Mouse (Mus musculus) urinary bladder, postnatal 0 days (tissue): ENCODE data around the gene Lin52. TPM values are rescaled to one million over a fixed set of nuclear protein-coding genes. Genes with fewer than 3 reads are reported as not detected.

Experiments used
- polyA plus RNA-seq: library from polyadenylated mRNA; unstranded; fragments of >200 nt; fragmentation: Nextera tagmentation; extraction: Ambion mirVana; gene quantifications from 2 replicates; pipeline ENCODE4 v1.2.1, GENCODE M21; 2015

The Lin52 gene
- 9.5 and 10.6 TPM in 2 replicates for polyA plus RNA-seq

GRCm38 (mm10) chr12:84450718-84451646, at the start of gene Lin52, which contains the start of gene Aldh6a1:
Gene Lin52, plus strand, starts transcription at chr12:84451422.
Gene Aldh6a1, minus strand, starts transcription at chr12:84451004.

GRCm38 (mm10) chr12:84408819-84409507, 42.3 kb upstream of the Lin52 start, which contains the start of the genes Entpd5 and Bbof1:
Gene Entpd5, minus strand, starts transcription at chr12:84409029.
Gene Bbof1, plus strand, starts transcription at chr12:84409071.

GRCm38 (mm10) chr12:84416834-84417604, 34.2 kb upstream of the Lin52 start, which contains the start of gene Rnf113a2:
Gene Rnf113a2, plus strand, starts transcription at chr12:84417196.

GRCm38 (mm10) chr12:84569336-84569970, 118.2 kb downstream of the Lin52 start, which contains the start of gene Vsx2:
Gene Vsx2, plus strand, starts transcription at chr12:84569762.

Other genes starting within 250 kb of the Lin52 start
- gene Elmsan1, start 232.5 kb upstream of the Lin52 start, polyA plus RNA-seq, result 5.9 and 6.6 TPM in 2 replicates
- gene Ptgr2, start 166.2 kb upstream of the Lin52 start, polyA plus RNA-seq, result 29.9 and 34.9 TPM in 2 replicates
- gene Zfp410, start 134.6 kb upstream of the Lin52 start, polyA plus RNA-seq, result 41.1 and 44.6 TPM in 2 replicates
- 22.1 and 25.4 TPM in 2 replicates for gene Coq6, start 89.8 kb upstream of the Lin52 start, polyA plus RNA-seq
- gene Fam161b, start 89.6 kb upstream of the Lin52 start, polyA plus RNA-seq, result 0.82 and 0.93 TPM in 2 replicates
- gene Entpd5, start 42.4 kb upstream of the Lin52 start, polyA plus RNA-seq, result 13.4 and 16.0 TPM in 2 replicates
- gene Bbof1, start 42.4 kb upstream of the Lin52 start, polyA plus RNA-seq, result 0.27 and 0.57 TPM in 2 replicates
- 21.1 and 24.9 TPM in 2 replicates for gene Rnf113a2, start 34.2 kb upstream of the Lin52 start, polyA plus RNA-seq
- gene Aldh6a1, start 418 bp upstream of the Lin52 start, polyA plus RNA-seq, result 36.0 and 38.3 TPM in 2 replicates
- not detected in 2 replicates for gene Vsx2, start 118.3 kb downstream of the Lin52 start, polyA plus RNA-seq
- gene Abcd4, start 166.0 kb downstream of the Lin52 start, polyA plus RNA-seq, result 8.8 and 9.8 TPM in 2 replicates
- gene Vrtn, start 189.6 kb downstream of the Lin52 start, polyA plus RNA-seq, result not detected in 2 replicates
- gene Syndig1l, start 247.4 kb downstream of the Lin52 start, polyA plus RNA-seq, result 0.07 and 0.16 TPM in 2 replicates